Mouse (Mus musculus): ENCODE results near the gene Zmynd8.

GRCm38 (mm10) chr2:165900351-165901126, 1.7 kb upstream of the Zmynd8 start:
- TF ChIP-seq CTCF (conservative IDR thresholded peaks at IDR 0.05; ENCODE audit: insufficient read depth, insufficient read length, low read depth, low read length) (no peak), POLR2A (IDR thresholded peaks at IDR 0.05; ENCODE audit: low read depth, low read length) (no peak)
